Mouse (Mus musculus) c-Kit-negative CD71-positive TER-119-positive erythroid progenitor cells, embryonic 14.5 days (primary cell): ENCODE measurements around the gene Gm7876.
"Not testable (repeated sequence)": the region's sequence is repeated elsewhere in the genome, so short reads cannot be mapped to it uniquely, and the experiment has no call there.

Source experiments
- DNase-seq: peaks from one replicate; pipeline ENCODE4 v3.0.0-alpha.2; 2013; ENCODE audit warnings: low read depth, low spot score

Gm7876 gene

DNA sequence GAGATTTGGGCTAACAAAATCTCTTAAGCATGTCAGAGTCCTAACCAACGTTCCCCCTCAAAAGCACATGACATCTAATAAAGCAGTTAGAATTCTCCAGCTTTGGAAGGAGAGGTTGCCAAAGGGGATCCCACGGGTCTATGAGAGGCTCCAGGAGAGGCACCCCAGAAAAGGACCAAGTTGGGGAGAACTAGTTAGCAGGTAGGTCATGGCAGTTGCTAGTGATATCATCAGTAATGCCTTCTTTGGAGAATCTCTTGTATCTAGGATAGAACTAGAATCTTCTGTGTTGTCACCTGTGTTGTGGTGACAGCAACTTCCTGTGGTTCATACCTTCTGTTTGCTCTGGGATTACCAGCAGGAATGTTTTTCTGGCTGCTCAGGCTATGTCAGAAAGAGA, at the start of gene Gm7876:
Gene Gm7876 (plus strand): TSS at position 301 of the 400 bp plus-strand sequence.
- DNase-seq, result not testable (repeated sequence)

DNA sequence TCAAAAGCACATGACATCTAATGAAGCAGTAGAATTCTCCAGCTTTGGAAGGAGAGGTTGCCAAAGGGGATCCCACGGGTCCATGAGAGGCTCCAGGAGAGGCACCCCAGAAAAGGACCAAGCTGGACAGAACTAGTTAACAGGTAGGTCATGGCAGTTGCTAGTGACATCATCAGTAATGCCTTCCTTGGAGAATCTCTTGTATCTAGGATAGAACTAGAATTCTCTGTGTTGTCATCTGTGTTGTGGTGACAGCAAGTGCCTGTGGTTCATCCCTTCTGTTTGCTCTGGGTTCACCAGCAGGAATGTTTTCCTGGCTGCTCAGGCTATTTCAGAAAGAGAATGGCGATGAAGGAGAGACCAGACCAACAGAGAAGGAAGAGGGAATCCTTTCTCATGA, 45.1 kb upstream of the Gm7876 start, which contains the start of gene Gm3239:
Gene Gm3239 (plus strand): TSS at position 301 of the 400 bp plus-strand sequence.
- not testable (repeated sequence) for DNase-seq

DNA sequence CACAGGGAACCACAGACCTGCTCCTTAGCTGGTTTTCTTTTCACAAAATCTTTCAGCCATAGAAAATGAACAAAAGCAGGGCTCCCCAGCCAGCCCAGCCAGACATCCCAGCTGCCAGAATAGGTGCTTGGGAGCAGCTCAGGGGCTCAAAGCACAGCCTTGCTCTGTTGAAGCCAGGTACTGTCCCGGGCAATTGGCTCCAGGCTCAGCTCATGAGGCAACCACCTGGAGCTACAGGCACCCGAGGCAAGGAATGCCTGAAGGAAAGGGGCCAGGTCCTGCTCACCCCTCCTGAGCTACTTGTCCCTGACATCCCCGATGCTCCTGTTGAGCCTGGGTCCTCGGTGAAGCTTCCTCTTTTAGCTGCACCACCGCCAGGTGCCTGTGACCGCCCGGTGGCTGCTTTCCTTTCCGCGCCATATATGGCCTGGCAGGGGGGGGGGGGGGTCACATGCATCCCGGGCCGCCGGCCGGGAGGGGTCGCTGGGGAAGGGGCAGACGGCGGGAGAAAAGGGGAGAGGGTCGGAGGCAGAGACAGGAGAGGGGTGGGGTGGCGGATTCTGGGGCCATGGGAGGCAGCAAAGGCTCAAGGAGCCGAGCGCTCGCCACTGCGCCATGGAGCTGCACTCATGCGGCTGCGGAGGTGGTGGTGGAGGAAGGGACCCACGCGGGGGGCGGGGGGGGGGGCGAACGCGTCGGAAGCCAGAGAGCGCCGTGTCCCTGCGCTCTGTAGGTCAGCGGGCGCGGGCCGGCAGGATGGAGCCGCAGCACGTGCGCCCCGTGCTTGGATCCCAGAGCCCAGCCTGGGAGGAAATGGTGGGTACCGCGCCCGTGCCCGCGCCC, 17.2 kb downstream of the Gm7876 start, which contains the start of gene Gm3252:
Gene Gm3252 (plus strand): TSS at position 738 of the 843 bp plus-strand sequence.
- DNase-seq, result not testable (repeated sequence)
